Mouse (Mus musculus) retina, postnatal 1 day (tissue): ENCODE measurements around the gene Odc1.
"Not testable (repeated sequence)": the region's sequence is repeated elsewhere in the genome, so short reads cannot be mapped to it uniquely, and the experiment has no call there.

ENCODE experiments used
- DNase-seq: peaks from one replicate; pipeline ENCODE4 v3.0.0-alpha.2; 2012

Odc1 gene

GRCm38 (mm10) chr12:17544209-17545106, at the start of gene Odc1:
Gene Odc1, plus strand, starts transcription at chr12:17544794.
- DNase-seq: peak; percentile 98

GRCm38 (mm10) chr12:17494809-17495208, 49.8 kb upstream of the Odc1 start:
- DNase-seq: no peak

DNA sequence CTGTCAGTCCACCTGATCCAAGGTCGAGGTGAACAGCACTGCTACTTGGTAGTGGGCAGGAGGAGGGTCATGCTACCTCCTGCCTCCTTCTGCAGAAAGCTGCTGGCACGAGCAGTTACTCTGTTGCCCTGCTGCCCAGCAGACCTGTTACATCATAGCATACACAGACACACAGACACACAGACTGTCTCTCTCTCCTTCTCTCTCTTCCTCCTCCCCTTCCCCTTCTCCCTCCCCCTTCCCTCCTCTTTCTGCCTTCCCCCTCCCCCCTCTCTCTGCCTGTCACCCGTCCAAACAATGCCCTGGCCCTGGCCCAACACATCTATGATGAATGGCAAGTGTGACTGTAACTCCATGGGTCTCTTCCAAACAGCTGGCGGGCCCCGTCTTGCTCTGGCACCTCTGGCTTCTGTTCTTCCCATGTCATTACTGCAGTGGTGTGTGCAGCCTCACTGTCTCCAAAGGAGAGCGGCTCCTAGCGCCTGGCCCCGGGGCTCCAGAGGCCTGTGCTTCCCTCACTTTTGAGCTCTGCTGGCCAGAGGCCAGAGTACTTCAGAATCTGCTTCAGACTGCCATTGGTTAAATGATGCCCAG, 48.6 kb upstream of the Odc1 start:
- DNase-seq: peak; percentile 86

GRCm38 (mm10) chr12:17505620-17506074, 38.9 kb upstream of the Odc1 start:
- no peak for DNase-seq

GRCm38 (mm10) chr12:17506117-17506993, 38.2 kb upstream of the Odc1 start:
- peak; percentile 32 for DNase-seq

- peak; percentile 16 for DNase-seq
Measured at GRCm38 (mm10) chr12:17506994-17507542, 37.5 kb upstream of the Odc1 start.

- DNase-seq: no peak
Measured at GRCm38 (mm10) chr12:17509310-17509709, 35.3 kb upstream of the Odc1 start.

GRCm38 (mm10) chr12:17510158-17510557, 34.4 kb upstream of the Odc1 start:
- DNase-seq: peak; percentile 40

GRCm38 (mm10) chr12:17511019-17511418, 33.6 kb upstream of the Odc1 start:
- no peak for DNase-seq

DNA sequence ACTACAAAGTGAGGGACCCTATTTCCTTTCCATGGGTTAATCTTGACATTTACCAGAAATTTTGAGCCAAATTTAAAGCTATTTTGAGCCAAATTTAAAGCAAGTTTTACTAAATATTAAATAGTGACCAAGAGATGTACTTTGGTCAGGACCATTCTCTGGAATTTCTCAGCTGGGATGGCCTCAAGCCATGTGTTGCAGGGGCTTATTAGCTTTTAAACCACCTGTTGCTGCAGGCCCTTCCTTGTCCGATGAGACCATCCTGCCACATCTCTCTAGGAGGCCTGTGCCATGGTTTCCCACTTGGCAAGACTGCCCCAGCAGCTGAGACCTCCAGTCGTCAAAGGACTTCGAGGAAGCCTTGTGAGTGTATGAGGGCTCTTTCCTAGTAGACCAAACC, 15.4 kb upstream of the Odc1 start:
- no peak for DNase-seq

DNA sequence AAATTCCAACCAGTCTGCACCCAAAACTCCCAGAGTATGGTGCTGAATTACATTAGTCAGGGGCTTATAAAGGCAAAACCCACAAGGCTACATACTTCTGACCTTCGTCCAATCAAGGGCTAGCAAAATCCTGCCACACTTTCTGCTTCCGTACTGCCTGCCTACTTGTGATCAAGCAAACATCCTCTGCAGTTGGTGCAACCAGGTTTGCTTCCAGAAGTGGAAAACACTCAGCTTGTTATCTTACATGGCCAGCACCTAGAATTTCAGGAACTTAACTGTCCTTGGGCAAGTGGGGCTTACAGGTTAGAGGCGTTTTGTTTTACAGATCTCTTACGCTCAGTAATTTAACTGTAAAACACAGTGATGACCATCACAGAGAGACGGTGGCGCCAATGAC, 14.9 kb upstream of the Odc1 start:
- DNase-seq: no peak

GRCm38 (mm10) chr12:17530825-17531224, 13.8 kb upstream of the Odc1 start:
- DNase-seq: no peak

- DNase-seq: no peak
Measured at GRCm38 (mm10) chr12:17536222-17536621, 8.4 kb upstream of the Odc1 start.

DNA sequence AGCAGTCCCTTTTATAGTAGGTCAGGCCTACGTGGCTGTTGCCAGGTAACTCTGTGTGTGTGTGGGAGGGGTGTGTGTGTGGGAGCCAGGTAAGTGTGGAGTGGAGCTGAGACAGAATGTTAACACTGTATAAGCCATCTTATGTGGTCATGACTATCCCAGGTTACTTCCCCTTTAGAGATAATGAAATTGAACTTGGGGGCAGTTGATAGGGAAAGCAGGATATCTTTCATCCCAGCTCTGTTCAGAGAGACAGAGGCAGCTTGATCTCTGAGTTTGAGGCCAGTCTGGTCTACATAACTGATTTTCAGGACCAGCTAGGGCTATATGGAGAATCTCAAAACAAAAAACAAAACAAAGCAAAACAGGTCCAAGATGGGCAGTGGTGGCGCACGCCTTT, 7.4 kb upstream of the Odc1 start:
- DNase-seq: no peak

DNA sequence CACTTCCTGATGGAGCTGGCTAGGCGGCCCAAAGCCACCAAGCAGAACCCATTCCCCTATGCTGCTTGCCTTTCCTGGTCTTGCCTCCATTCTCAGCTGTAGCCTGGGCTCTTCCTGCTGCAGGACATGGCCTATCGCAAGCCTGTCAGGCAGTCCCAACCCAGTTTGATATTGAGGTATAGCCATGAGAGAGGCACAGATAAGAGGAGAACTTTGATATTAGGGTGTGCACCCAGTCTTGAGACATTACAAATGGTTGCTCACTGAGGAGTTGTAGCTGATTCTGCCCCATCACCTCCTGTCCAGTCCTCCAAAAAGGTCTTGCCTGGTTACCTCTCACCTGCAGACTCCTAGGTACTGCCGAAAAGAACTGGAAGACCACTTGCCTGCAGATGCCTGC, 6.5 kb upstream of the Odc1 start:
- no peak for DNase-seq

DNA sequence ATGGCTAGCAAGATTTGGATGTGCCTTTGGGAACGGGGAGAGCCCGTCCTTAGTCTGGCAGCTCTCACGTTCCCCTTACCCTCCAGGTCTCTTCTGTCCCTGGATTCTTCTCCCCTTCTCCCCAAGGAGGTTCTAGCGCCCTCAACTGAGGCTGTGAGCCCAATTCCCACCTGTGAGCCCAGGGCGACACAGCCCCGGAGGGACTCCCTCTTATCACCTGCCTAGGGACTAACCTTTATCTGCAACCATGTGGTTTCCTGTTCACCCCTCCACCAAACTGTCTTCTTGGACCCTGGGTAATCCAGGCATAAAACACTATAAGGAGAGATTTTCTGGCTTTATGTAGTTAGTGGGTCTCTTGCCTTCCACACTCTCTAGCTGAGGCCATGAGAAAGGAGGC, 5.6 kb upstream of the Odc1 start:
- DNase-seq: no peak

GRCm38 (mm10) chr12:17540040-17540552, 4.5 kb upstream of the Odc1 start:
- DNase-seq: no peak

GRCm38 (mm10) chr12:17545107-17545571, 545 bp downstream of the Odc1 start:
- no peak for DNase-seq

- peak; percentile 28 for DNase-seq
Measured at GRCm38 (mm10) chr12:17545884-17546283, 1.3 kb downstream of the Odc1 start.

DNA sequence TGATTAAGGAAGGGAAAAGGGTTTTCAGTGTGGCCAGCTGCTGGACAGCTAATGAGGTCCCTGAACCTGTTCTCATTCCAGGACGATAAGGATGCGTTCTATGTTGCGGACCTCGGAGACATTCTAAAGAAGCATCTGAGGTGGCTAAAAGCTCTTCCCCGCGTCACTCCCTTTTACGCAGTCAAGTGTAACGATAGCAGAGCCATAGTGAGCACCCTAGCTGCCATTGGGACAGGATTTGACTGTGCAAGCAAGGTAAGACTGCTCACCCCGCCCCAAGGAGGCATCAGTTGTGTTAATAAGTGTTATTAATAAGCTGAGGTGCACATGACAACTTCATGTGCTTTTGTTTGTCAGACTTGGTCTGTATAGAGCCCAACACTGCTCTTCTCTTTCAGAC, 3.0 kb downstream of the Odc1 start:
- DNase-seq: not testable (repeated sequence)

GRCm38 (mm10) chr12:17548505-17548904, 3.9 kb downstream of the Odc1 start:
- peak; percentile 62 for DNase-seq

- DNase-seq: not testable (repeated sequence)
Measured at GRCm38 (mm10) chr12:17549421-17549820, 4.8 kb downstream of the Odc1 start.
